Mouse (Mus musculus) CH12.LX (cell line): ENCODE measurements around the gene Bard1. TPM values are rescaled to one million over a fixed set of nuclear protein-coding genes. Genes with fewer than 3 reads are reported as not detected.

Source experiments
- DNase-seq: peaks from one replicate; pipeline ENCODE4 v3.0.0-alpha.2; 2013; ENCODE audit errors: extremely low read depth
- H3K27ac ChIP-seq: 2 replicates; pipeline ENCODE4 v1.5.1; 2012; ENCODE audit warnings: low read depth, mild to moderate bottlenecking, control low read depth, moderate library complexity; ENCODE audit not compliant: insufficient read depth
- H3K27me3 ChIP-seq: replicated peaks from 2 replicates; pipeline ENCODE3; 2012; ENCODE audit warnings: inconsistent platforms
- H3K36me3 ChIP-seq, 2 experiments: replicated peaks in 1 of 2; 2 replicates each; pipeline versions ENCODE3 to v1.6.1; 2012; ENCODE audit warnings: inconsistent platforms in 1 of 2, low read length in 1 of 2, mild to moderate bottlenecking in 1 of 2, mixed read lengths in 1 of 2, moderate library complexity in 1 of 2; ENCODE audit not compliant: control insufficient read depth in 1 of 2, insufficient read depth in 1 of 2
- H3K4me1 ChIP-seq, 2 experiments: 2 replicates each; pipeline ENCODE4 v1.6.1; 2012; ENCODE audit warnings: inconsistent platforms in 1 of 2, moderate library complexity in 1 of 2; ENCODE audit not compliant: insufficient read depth in 2 of 2, control insufficient read depth in 1 of 2
- H3K4me2 ChIP-seq: 2 replicates; pipeline ENCODE4 v1.6.1; 2012; ENCODE audit warnings: low read depth, mild to moderate bottlenecking, control low read depth; ENCODE audit not compliant: poor library complexity, insufficient read depth, severe bottlenecking
- H3K4me3 ChIP-seq, 3 experiments: fragments of 150-350 bp in 1 of 3; sonication (generic) in 1 of 3; replicated peaks in 1 of 3; 2 replicates each; pipeline versions ENCODE3 to v1.5.1; 2011 to 2012; ENCODE audit warnings: low read depth in 2 of 3, low read length in 2 of 3, mild to moderate bottlenecking in 2 of 3, moderate library complexity in 2 of 3, control low read depth in 1 of 3, improper control_type of control experiment in 1 of 3, inconsistent platforms in 1 of 3, mixed read lengths in 1 of 3; ENCODE audit not compliant: poor library complexity in 1 of 3
- H3K79me2 ChIP-seq: replicated peaks from 2 replicates; pipeline ENCODE4 v1.6.1; 2012; ENCODE audit warnings: mild to moderate bottlenecking, moderate library complexity; ENCODE audit not compliant: control insufficient read depth, poor library complexity, insufficient read depth, severe bottlenecking; ENCODE audit errors: extremely low read depth
- H3K9ac ChIP-seq: 2 replicates; pipeline ENCODE4 v1.6.1; 2012; ENCODE audit warnings: low read depth, mild to moderate bottlenecking, control low read depth, moderate library complexity; ENCODE audit not compliant: insufficient read depth
- H3K9me3 ChIP-seq: replicated peaks from 2 replicates; pipeline ENCODE3; 2012; ENCODE audit warnings: low read length, inconsistent platforms, mixed read lengths
- BHLHE40 ChIP-seq: IDR thresholded peaks from 2 replicates; pipeline ENCODE4 v1.6.1; 2011; ENCODE audit warnings: mild to moderate bottlenecking, low read depth, low read length, improper control_type of control experiment
- E2F4 ChIP-seq: IDR thresholded peaks from 2 replicates; pipeline ENCODE4 v1.6.1; 2011; ENCODE audit warnings: low read depth, low read length, improper control_type of control experiment; ENCODE audit not compliant: insufficient replicate concordance
- ELF1 ChIP-seq: IDR thresholded peaks from 2 replicates; pipeline ENCODE4 v1.6.1; 2014; ENCODE audit warnings: low read depth, mild to moderate bottlenecking, inconsistent platforms, low read length, improper control_type of control experiment
- EP300 ChIP-seq: IDR thresholded peaks from 2 replicates; pipeline ENCODE4 v1.6.1; 2011; ENCODE audit warnings: low read length, improper control_type of control experiment
- ETS1 ChIP-seq: conservative IDR thresholded peaks from 2 replicates; pipeline ENCODE4 v1.6.1; 2012; ENCODE audit warnings: low read depth, mild to moderate bottlenecking, inconsistent platforms, low read length, improper control_type of control experiment, moderate library complexity
- IRF4 ChIP-seq: IDR thresholded peaks from 2 replicates; pipeline ENCODE4 v1.6.1; 2014; ENCODE audit warnings: low read depth, mild to moderate bottlenecking, inconsistent platforms, low read length, improper control_type of control experiment
- JUN ChIP-seq: IDR thresholded peaks from 2 replicates; pipeline ENCODE4 v1.6.1; 2011; ENCODE audit warnings: low read depth, mild to moderate bottlenecking, low read length, improper control_type of control experiment, moderate library complexity; ENCODE audit not compliant: insufficient read depth
- JUND ChIP-seq: conservative IDR thresholded peaks from 2 replicates; pipeline ENCODE4 v1.6.1; 2011; ENCODE audit warnings: low read depth, low read length, improper control_type of control experiment
- MAX ChIP-seq: IDR thresholded peaks from 2 replicates; pipeline ENCODE4 v1.6.1; 2011; ENCODE audit warnings: low read length, improper control_type of control experiment
- MAZ ChIP-seq: IDR thresholded peaks from 2 replicates; pipeline ENCODE4 v1.6.1; 2012; ENCODE audit warnings: low read depth, mild to moderate bottlenecking, inconsistent platforms, low read length, improper control_type of control experiment, moderate library complexity
- MXI1 ChIP-seq: IDR thresholded peaks from 2 replicates; pipeline ENCODE4 v1.6.1; 2011; ENCODE audit warnings: mild to moderate bottlenecking, low read depth, low read length, improper control_type of control experiment
- MYC ChIP-seq: IDR thresholded peaks from 2 replicates; pipeline ENCODE4 v1.6.1; 2011; ENCODE audit warnings: low read depth, mild to moderate bottlenecking, improper control_type of control experiment, low read length
- NELFE ChIP-seq: IDR thresholded peaks from 2 replicates; pipeline ENCODE4 v1.6.1; 2011; ENCODE audit warnings: low read depth, low read length, improper control_type of control experiment
- NRF1 ChIP-seq: IDR thresholded peaks from 2 replicates; pipeline ENCODE4 v1.6.1; 2014; ENCODE audit warnings: low read depth, mild to moderate bottlenecking, inconsistent platforms, low read length, improper control_type of control experiment, moderate library complexity
- PAX5 ChIP-seq: IDR thresholded peaks from 2 replicates; pipeline ENCODE4 v1.6.1; 2012; ENCODE audit warnings: low read length, inconsistent platforms, mixed read lengths
- POLR2A ChIP-seq: IDR thresholded peaks from 2 replicates; pipeline ENCODE4 v1.6.1; 2011; ENCODE audit warnings: low read depth, mild to moderate bottlenecking, improper control_type of control experiment, low read length
- RAD21 ChIP-seq: IDR thresholded peaks from 2 replicates; pipeline ENCODE4 v1.6.1; 2011; ENCODE audit warnings: low read depth, mild to moderate bottlenecking, low read length, improper control_type of control experiment, moderate library complexity
- RCOR1 ChIP-seq: conservative IDR thresholded peaks from 2 replicates; pipeline ENCODE4 v1.6.1; 2012; ENCODE audit warnings: low read depth, mild to moderate bottlenecking, inconsistent platforms, low read length, improper control_type of control experiment
- SIN3A ChIP-seq: IDR thresholded peaks from 2 replicates; pipeline ENCODE4 v1.6.1; 2012; ENCODE audit warnings: low read length, improper control_type of control experiment, inconsistent platforms
- USF2 ChIP-seq: conservative IDR thresholded peaks from 2 replicates; pipeline ENCODE4 v1.6.1; 2011; ENCODE audit warnings: low read depth, low read length, improper control_type of control experiment
- ZC3H11A ChIP-seq: IDR thresholded peaks from 2 replicates; pipeline ENCODE4 v1.6.1; 2012; ENCODE audit warnings: low read depth, mild to moderate bottlenecking, inconsistent platforms, low read length, improper control_type of control experiment
- ZKSCAN1 ChIP-seq: IDR thresholded peaks from 2 replicates; pipeline ENCODE4 v1.6.1; 2012; ENCODE audit warnings: low read depth, inconsistent platforms, low read length, improper control_type of control experiment, borderline replicate concordance
- ZNF384 ChIP-seq: IDR thresholded peaks from 2 replicates; pipeline ENCODE4 v1.6.1; 2012; ENCODE audit warnings: low read depth, low read length, improper control_type of control experiment, inconsistent platforms
- dilution Hi-C: fragments of 300-500 bp; cut with MboI; formaldehyde crosslinking; loops from 2 replicates; pipeline ENCODE4 v1.14.3; 2020; ENCODE audit warnings: low sequenced_read_pairs; ENCODE audit not compliant: extremely low pct_unique_long_range_greater_than_20kb, extremely low pct_ligation_motif_present
- in situ Hi-C: fragments of 300-500 bp; cut with MboI; formaldehyde crosslinking; loops from 3 replicates; pipeline ENCODE4 v1.14.3; 2019; ENCODE audit warnings: low sequenced_read_pairs, low pct_ligation_motif_present, low pct_unique_long_range_greater_than_20kb, mixed read lengths
- polyA plus RNA-seq: library from polyadenylated mRNA; unstranded; fragments of >175 nt; gene quantifications from 2 replicates; pipeline ENCODE4 v1.2.1, GENCODE M21; 2012; ENCODE audit warnings: low read depth; ENCODE audit not compliant: insufficient read length
- total RNA-seq, 2 experiments: library from RNA; depleted of rRNA; stranded (reverse); fragments of 300-350 nt in 1 of 2; fragments of >200 nt in 1 of 2; gene quantifications; 2 replicates each; pipeline ENCODE4 v1.2.3; 2012 to 2014

The Bard1 gene
- total and polyA plus RNA-seq, 3 experiments: 7.1 to 9.5 (median 8.8) TPM

- Histone ChIP-seq H3K9me3 (no peaks in the 10 kb centered on the region), H3K27ac (no peak overlapping the region), H3K36me3 (no peaks in the 10 kb centered on the region), H3K27me3 (no peaks in the 10 kb centered on the region), H3K4me2 (no peak overlapping the region), H3K79me2 (no peaks in the 10 kb centered on the region), H3K4me3 (no peak overlapping the region), H3K4me1 (peaks cover 3 to 16% of the 10 kb centered on the region in 2 experiments; a peak in 3 of 4 replicates), H3K9ac (no peak overlapping the region)
- DNase-seq: peak; percentile 57
- dilution Hi-C loops (no loop called here), in situ Hi-C loops (no loop called here)
- peak; percentile 90 for TF ChIP-seq EP300
- TF ChIP-seq BHLHE40: 0 out of 2 replicates have a peak, but pooled peaks have one; percentile 21
- TF ChIP-seq USF2: no peak
- TF ChIP-seq ZC3H11A: no peak
- TF ChIP-seq IRF4: peak; percentile 89
Observed at GRCm38 (mm10) chr1:71003741-71004140, 99.2 kb downstream of the Bard1 start.

GRCm38 (mm10) chr1:70997377-70997993, 105.5 kb downstream of the Bard1 start:
- Histone ChIP-seq H3K27me3 (no peaks in the 10 kb centered on the region), H3K4me1 (peaks cover 7 to 14% of the 10 kb centered on the region in 2 experiments; a peak in 3 of 4 replicates)
- dilution Hi-C loops: no loop called here

GRCm38 (mm10) chr1:70996766-70997165, 106.2 kb downstream of the Bard1 start:
- Histone ChIP-seq H3K9me3 (no peaks in the 10 kb centered on the region), H3K4me3 (no peak overlapping the region), H3K27ac (no peak overlapping the region), H3K4me1 (peaks cover 7 to 14% of the 10 kb centered on the region in 2 experiments; a peak in 3 of 4 replicates), H3K36me3 (no peaks in the 10 kb centered on the region), H3K79me2 (no peaks in the 10 kb centered on the region), H3K9ac (no peak overlapping the region), H3K27me3 (no peaks in the 10 kb centered on the region), H3K4me2 (no peak overlapping the region)
- dilution Hi-C loops (no loop called here), in situ Hi-C loops (no loop called here)
- DNase-seq: no peak
- TF ChIP-seq MAX (no peak), RAD21 (no peak), MAZ (no peak), E2F4 (no peak), MXI1 (no peak), MYC (no peak), PAX5 (no peak), RCOR1 (no peak), ZNF384 (no peak), NELFE (no peak)

More at GRCm38 (mm10) chr1:70997377-70997993, 105.5 kb downstream of the Bard1 start:
- Histone ChIP-seq H3K9me3 (no peaks in the 10 kb centered on the region), H3K27ac (no peak overlapping the region), H3K4me2 (no peak overlapping the region; the same call in 1 of the 2 replicates), H3K36me3 (no peaks in the 10 kb centered on the region), H3K9ac (no peak overlapping the region), H3K4me3 (no peak overlapping the region), H3K79me2 (no peaks in the 10 kb centered on the region)
- TF ChIP-seq ZKSCAN1 (no peak), NRF1 (no peak), MAZ (no peak), SIN3A (peak; percentile 29; the same call in 1 of the 2 replicates), MAX (no peak), POLR2A (no peak), ETS1 (peak; percentile 69), ELF1 (no peak), EP300 (peak; percentile 12; the same call in 1 of the 2 replicates), JUN (0 out of 2 replicates have a peak, but pooled peaks have one; percentile 7), MYC (no peak), JUND (no peak)
- DNase-seq: peak; percentile 60
- in situ Hi-C loops: no loop called here
